Mouse (Mus musculus) midbrain, postnatal 0 days (tissue): ENCODE measurements at regions not wholly inside any gene's neighbourhood (a gene's known extent, or its start where the extent isn't known, plus 50 kb on each side); places are given as distances from the start of the nearest gene placed in this dataset.

ENCODE experiments used
- ATAC-seq: fragments of 200-750 bp; cut with Nextera tagmentation; 2 replicates; pipeline ENCODE4 v1.8.0; 2017; ENCODE audit warnings: moderate number of reproducible peaks, mild to moderate bottlenecking, moderate TSS enrichment, moderate library complexity; ENCODE audit not compliant: low FRiP score
- DNase-seq: peaks from one replicate; pipeline ENCODE4 v3.0.0-alpha.2; 2015; ENCODE audit warnings: low spot score
- H3K27ac ChIP-seq: fragments of 300-500 bp; sonication (generic); 2 replicates; pipeline ENCODE4 v1.5.1; 2014; ENCODE audit warnings: low read depth, mild to moderate bottlenecking, low read length, mixed read lengths
- H3K27me3 ChIP-seq: fragments of 300-500 bp; sonication (generic); 2 replicates; pipeline ENCODE4 v1.6.1; 2014; ENCODE audit warnings: low read length, control low read depth, mixed read lengths; ENCODE audit not compliant: insufficient read depth
- H3K36me3 ChIP-seq: fragments of 300-500 bp; sonication (generic); 2 replicates; pipeline ENCODE4 v1.6.1; 2014; ENCODE audit warnings: low read length, control low read depth, mixed read lengths; ENCODE audit not compliant: insufficient read depth
- H3K4me1 ChIP-seq: fragments of 300-500 bp; sonication (generic); 2 replicates; pipeline ENCODE4 v1.6.1; 2014; ENCODE audit warnings: mild to moderate bottlenecking, control low read depth, antibody characterized with exemption, low read length, mixed read lengths; ENCODE audit not compliant: insufficient read depth
- H3K4me2 ChIP-seq: fragments of 300-500 bp; sonication (generic); 2 replicates; pipeline ENCODE4 v1.6.1; 2014; ENCODE audit warnings: low read depth, mild to moderate bottlenecking, low read length, mixed read lengths; ENCODE audit not compliant: poor library complexity, severe bottlenecking
- H3K4me3 ChIP-seq: fragments of 300-500 bp; sonication (generic); 2 replicates; pipeline ENCODE4 v1.5.1; 2014; ENCODE audit warnings: low read depth, mild to moderate bottlenecking, low read length, moderate library complexity
- H3K9ac ChIP-seq: fragments of 300-500 bp; sonication (generic); replicated peaks from 2 replicates; pipeline ENCODE4 v1.6.1; 2014; ENCODE audit warnings: mild to moderate bottlenecking, low read length, moderate library complexity, mixed read lengths; ENCODE audit not compliant: poor library complexity, severe bottlenecking
- H3K9me3 ChIP-seq: fragments of 300-500 bp; sonication (generic); 2 replicates; pipeline ENCODE4 v1.6.1; 2016; ENCODE audit warnings: low read length, control low read depth
- CTCF ChIP-seq: IDR thresholded peaks from 2 replicates; pipeline ENCODE4 v1.5.1; 2016; ENCODE audit warnings: antibody characterized with exemption, mild to moderate bottlenecking
- WGBS: fragments of 180-500 bp; shearing (Covaris S2); extraction: QIAGEN DNeasy Blood & Tissue Kit; methylation state at CpG from one replicate; pipeline ENCODE4 v1.1.7; 2014; 5-methylcytosine and 5-hydroxymethylcytosine counted together

GRCm38 (mm10) chr1:88560771-88561170, 50.9 kb upstream of the Glrp1 start:
- no peak overlapping the region for H3K9ac ChIP-seq
- no peak for TF ChIP-seq CTCF
- ATAC-seq, result no peak
- no peak for DNase-seq
- WGBS, result 38% methylated on average over 8 of the region's 8 CpGs
- no peaks in the 10 kb centered on the region for H3K27me3 ChIP-seq
- H3K4me1 ChIP-seq, result peaks cover 2% of the 10 kb centered on the region; the same call in 1 of the 2 replicates
- no peak overlapping the region for H3K27ac ChIP-seq
- no peak overlapping the region for H3K4me3 ChIP-seq
- no peaks in the 10 kb centered on the region for H3K36me3 ChIP-seq
- H3K4me2 ChIP-seq, result no peak overlapping the region
- no peaks in the 10 kb centered on the region for H3K9me3 ChIP-seq
